Mouse (Mus musculus): ENCODE results near the gene Nmnat3. TPM values are rescaled to one million over a fixed set of nuclear protein-coding genes. Genes with fewer than 3 reads are reported as not detected.

The Nmnat3 gene
- not detected for polyA plus RNA-seq (2012; fragmentation: generic; extraction: Trizol)

DNA sequence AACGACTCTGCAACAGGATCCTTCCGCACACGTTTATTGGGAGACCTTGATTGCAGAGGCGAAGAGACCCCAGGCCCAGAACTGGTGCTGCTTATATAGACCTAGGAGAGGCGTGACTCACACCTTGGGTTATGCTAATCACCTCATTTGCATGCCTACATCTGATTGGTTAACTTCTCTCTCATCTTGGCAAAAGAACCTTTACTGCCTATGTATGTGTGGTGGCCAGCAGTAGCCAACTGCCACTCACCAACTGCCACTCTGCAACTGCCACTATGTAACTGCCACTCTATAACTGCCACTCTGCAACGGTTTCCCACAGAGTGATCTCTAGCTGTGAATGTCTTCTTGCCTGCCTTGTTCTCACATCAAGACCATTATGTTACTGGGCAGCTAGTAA is at the start of gene Nmnat3:
Gene Nmnat3 (plus strand): TSS at position 301 of the 400 bp plus-strand sequence.

GRCm38 (mm10) chr9:98422656-98423055 is 135.4 kb downstream of the Nmnat3 start, which contains the start of gene Rbp1:
Gene Rbp1 (plus strand): TSS chr9:98422961.

Other genes with a start within 250 kb of the Nmnat3 start
- gene Rbp1, start 135.5 kb downstream of the Nmnat3 start, polyA plus RNA-seq (2012; fragmentation: generic; extraction: Trizol), result under 1 TPM; 0.08 to 0.33 TPM
- under 1 TPM; 0.20 to 0.61 TPM for gene Rbp2, start 198.7 kb downstream of the Nmnat3 start, polyA plus RNA-seq (2012; fragmentation: generic; extraction: Trizol)

Measured in C3H10T1/2 (cell line).